Mouse (Mus musculus) gastrocnemius, adult 2 months (tissue): ENCODE measurements at regions not wholly inside any gene's neighbourhood (a gene's known extent, or its start where the extent isn't known, plus 50 kb on each side); places are given as distances from the start of the nearest gene placed in this dataset.

Source experiments
- DNase-seq: peaks from one replicate; pipeline ENCODE4 v3.0.0; 2022
- H3K27ac ChIP-seq: fragments of 200-600 bp; 2 replicates; pipeline ENCODE4 v1.8.1; 2022; ENCODE audit warnings: mild to moderate bottlenecking
- H3K4me3 ChIP-seq: fragments of 200-600 bp; 2 replicates; pipeline ENCODE4 v1.8.1; 2022; ENCODE audit warnings: mild to moderate bottlenecking, moderate library complexity
- CTCF ChIP-seq: fragments of 200-600 bp; IDR thresholded peaks from 2 replicates; pipeline ENCODE4 v1.8.1; 2022; ENCODE audit warnings: antibody characterized with exemption, mild to moderate bottlenecking, moderate library complexity
- intact Hi-C: fragments of 180-260 bp; cut with DNase I; formaldehyde crosslinking; loops from one replicate; pipeline ENCODE4 v1.15.1; 2025

DNA sequence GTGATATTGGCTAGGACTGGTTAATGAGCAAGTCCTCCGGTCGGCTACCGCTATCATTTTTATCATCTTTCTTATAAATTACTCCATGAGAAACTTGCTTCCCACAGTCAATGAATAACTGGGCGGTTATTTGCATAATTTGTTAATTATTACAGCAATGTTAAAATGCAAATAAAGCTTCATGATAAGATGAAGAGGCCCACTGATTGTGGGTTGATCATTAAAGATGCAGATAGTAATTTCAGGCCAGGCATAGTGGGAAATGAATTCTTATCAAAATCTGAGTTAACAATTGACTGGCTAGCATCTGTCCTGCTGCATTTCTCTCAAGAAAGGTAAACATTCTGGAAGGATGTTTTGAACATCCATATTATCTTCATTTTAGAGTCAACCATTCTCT, 303.4 kb upstream of the Lcorl start:
- Histone ChIP-seq H3K27ac (no peak overlapping the region), H3K4me3 (no peak overlapping the region)
- no peak for TF ChIP-seq CTCF
- intact Hi-C loops: no loop called here
- no peak for DNase-seq

DNA sequence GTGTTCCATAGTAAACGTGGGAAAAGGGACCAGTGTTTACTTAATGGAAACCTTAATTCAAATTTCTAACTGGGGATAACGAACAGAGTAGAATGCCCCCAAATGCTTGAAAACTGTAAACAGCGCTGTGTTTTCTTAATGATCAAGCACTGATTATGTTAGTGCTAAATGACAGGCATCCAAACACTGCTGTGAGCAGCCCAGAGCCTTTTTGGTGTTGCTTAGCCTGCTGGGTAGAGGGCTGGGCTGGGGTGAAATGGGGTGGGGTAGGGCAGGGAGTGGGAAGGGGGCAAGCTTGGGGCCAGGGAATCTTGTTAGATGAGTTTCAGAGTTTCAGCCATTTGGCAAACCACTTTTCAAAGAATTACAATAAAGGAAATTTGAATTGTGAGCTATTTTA, 294.6 kb upstream of the Lcorl start:
- intact Hi-C loops: no loop called here
- Histone ChIP-seq H3K27ac (no peak overlapping the region), H3K4me3 (no peak overlapping the region)
- DNase-seq: no peak
- TF ChIP-seq CTCF: no peak

DNA sequence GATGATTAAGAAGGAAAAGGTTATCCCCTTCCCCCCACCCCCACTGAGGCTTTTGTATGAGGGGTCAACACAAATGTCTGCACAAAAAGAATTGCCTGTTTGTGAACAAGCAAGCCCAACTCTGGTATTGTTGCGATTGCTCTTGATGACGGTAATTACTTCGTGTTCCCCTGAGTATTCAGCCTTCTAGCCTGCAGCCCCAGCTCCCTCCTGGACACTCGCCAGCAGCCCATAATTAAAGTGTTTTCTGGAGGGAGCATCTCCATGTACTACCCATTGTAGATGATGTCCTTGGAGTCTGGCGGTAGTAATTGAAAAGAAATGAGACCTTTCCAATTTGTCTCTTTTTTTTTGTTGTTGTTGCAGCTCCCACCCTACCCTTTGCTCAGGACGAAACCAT, 293.4 kb upstream of the Lcorl start:
- no peak overlapping the region for H3K27ac ChIP-seq
- no peak for DNase-seq
- no peak overlapping the region for H3K4me3 ChIP-seq
- intact Hi-C loops: no loop called here
- no peak for TF ChIP-seq CTCF

DNA sequence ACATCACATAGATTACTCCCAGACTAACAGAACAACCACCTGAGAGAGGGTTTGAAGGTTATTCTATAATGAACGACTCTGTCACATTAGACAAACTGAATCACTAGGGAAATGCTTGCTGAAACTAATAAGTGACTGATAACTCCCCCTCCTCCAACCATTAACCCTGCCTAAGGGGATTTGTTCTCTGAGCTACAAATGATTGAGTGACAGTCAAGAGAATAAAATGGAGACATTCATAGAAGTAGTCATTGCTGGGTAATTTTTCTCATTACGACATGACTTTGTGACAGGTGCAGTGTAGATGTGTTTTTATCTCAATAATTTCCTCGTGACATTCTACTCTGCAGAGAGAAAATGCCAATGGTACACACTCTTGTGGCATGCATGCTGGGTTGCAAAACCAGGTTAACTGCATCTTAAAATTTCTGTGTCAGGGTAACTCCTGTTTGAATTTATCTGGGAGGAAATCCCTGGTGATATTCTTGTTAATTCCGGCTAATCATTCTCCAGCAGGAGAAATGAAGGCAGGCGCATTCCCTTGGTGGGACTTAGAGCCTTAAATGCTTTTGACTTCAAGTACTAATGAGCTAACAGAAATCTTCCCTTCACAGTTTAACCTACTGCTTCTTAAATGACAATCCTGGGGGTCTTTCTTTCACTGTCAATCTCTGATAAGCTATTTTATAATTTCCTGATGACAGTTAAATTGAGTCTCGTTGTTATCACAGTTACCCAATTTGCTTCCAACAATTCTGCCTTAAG, 292.6 kb upstream of the Lcorl start:
- TF ChIP-seq CTCF: no peak
- intact Hi-C loops: no loop called here
- Histone ChIP-seq H3K27ac (no peak overlapping the region), H3K4me3 (no peak overlapping the region)
- DNase-seq: no peak

DNA sequence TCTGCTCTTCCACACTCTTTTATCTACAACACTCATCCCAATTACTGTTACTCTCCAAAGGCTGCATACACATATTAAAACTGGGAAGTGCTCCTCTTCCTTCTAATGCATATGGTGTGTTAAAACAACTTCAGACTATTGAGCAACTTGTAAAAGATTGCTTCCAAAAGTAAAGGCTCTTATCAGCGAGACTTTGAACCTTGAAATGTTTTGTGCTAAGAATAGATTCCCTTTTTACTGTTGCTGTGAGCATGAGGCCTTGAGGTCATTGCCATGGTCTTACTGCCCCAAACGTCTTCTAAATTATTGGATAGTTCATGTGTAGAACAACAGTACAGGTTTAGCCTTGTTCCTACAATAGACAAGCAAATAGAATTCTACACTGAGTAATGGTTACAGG, 281.6 kb upstream of the Lcorl start:
- no peak overlapping the region for H3K27ac ChIP-seq
- no peak for TF ChIP-seq CTCF
- intact Hi-C loops: no loop called here
- H3K4me3 ChIP-seq: no peak overlapping the region
- no peak for DNase-seq

DNA sequence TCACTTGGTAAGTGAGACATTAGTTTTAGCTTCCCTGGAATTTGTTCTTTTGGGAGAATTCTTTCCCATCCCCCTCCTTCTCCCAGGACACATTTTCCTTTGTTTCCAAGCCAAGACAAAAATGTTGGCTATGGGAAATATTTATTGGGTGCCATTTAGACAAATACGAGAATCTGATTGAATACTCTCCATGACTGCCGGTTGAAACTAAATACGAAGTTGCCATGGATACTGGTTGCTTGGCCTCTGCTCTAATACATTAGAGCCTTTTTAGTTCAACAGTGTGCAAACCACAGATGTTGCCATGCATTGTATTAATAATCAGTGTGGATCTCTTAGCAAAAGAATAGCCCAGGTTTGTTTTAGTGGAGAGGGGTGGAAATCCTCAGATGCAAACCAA, 280.3 kb upstream of the Lcorl start:
- Histone ChIP-seq H3K4me3 (no peak overlapping the region), H3K27ac (no peak overlapping the region)
- TF ChIP-seq CTCF: no peak
- intact Hi-C loops: no loop called here
- DNase-seq: no peak

DNA sequence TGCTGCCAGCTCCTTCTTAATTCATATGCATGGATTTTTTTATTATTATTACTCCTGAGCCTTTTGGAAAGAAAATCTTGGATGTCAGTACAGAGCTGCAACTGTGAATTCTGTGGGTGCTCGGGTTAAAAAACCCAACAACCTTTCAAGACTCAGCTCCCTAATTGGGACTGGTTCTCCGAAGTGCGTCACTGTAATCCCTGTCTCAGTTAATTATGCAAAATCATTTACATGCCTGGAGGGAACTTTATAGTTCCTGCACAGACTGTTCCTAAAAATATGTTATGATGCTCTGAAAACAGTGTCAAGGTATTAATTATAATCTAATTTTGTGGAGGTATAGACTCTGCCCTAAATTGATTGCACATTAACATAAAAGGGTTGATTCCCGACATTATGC, 250.6 kb upstream of the Lcorl start:
- no peak for TF ChIP-seq CTCF
- intact Hi-C loops: no loop called here
- no peak for DNase-seq
- Histone ChIP-seq H3K4me3 (no peak overlapping the region), H3K27ac (no peak overlapping the region)

DNA sequence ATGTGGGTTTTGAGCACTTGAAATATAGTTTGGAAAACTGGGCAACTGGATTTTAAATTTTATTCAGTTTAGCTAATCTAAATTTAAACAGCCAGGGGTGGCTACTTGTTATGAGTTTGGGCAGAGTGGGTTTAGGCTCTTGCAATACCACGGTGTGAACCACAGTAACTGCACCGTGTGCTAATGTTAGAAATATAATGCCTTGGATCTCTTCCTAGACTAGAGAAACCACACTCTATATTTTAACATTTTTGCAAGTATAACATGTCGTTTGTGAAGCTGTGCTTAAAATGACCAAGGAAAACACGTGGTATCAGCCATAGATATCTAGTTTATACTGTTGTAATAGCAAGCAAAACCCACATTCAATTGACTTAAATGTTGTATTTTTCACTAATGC, 245.9 kb upstream of the Lcorl start:
- DNase-seq: no peak
- no peak for TF ChIP-seq CTCF
- no peak overlapping the region for H3K4me3 ChIP-seq
- no peak overlapping the region for H3K27ac ChIP-seq
- intact Hi-C loops: no loop called here

DNA sequence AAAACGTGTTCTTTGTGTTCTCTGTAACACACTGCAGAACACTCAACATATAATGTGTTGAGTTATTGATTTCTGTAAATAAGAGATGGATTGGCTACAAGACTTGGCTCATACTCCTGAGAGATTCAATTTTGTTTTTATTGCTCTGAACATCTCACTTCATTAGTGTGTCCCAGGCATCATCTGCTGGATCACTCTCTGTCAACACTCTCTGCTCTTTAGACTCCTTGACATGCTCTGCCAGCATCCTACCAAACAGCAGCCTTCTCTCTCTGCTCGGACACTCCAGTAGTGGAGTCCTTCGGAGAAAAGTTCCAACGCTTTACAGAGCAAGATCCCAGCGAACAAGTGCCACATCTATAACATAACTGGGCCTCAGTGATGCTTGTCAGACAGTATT, 235.1 kb upstream of the Lcorl start:
- no peak overlapping the region for H3K4me3 ChIP-seq
- DNase-seq: no peak
- no peak overlapping the region for H3K27ac ChIP-seq
- intact Hi-C loops: no loop called here
- no peak for TF ChIP-seq CTCF

DNA sequence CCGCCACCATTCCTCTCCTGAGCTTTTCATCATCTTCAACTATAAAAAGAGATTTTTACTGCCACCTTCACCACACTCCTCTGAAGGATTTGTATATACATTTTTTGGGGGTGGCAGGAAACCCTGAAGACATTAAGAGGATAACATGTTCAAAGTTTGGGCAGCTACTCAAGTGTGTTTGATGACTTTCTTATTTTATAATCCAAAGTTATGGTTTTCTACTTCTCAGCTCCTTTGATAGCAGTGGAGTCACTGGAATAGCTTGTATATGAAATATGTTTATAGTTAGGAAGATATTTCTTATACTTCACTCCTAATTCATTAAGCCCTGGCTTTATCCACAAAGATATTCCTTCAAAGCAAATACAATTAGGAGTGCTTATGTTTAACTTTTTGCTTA, 229.5 kb upstream of the Lcorl start:
- intact Hi-C loops: no loop called here
- no peak for TF ChIP-seq CTCF
- no peak for DNase-seq
- no peak overlapping the region for H3K4me3 ChIP-seq
- H3K27ac ChIP-seq: no peak overlapping the region

DNA sequence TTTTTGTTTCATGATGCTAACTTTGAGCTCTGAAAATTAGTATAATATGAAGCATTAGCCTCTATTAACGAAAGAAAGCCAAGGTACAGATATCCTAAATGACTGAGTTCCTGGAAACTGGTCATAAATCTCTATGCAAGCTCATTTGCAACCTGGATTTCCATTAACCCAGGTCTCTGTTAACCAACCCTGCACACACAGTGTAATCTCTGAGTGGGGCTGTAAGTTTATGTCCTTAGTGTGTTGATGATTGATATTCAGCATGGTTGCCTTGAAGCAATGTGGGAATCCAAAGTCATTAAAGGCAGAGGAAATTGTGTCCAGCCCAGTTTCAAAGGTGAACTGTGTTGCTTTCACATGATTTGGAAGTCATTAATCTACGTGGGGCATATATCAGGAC, 225.9 kb upstream of the Lcorl start:
- H3K4me3 ChIP-seq: no peak overlapping the region
- intact Hi-C loops: no loop called here
- no peak overlapping the region for H3K27ac ChIP-seq
- no peak for TF ChIP-seq CTCF
- no peak for DNase-seq

DNA sequence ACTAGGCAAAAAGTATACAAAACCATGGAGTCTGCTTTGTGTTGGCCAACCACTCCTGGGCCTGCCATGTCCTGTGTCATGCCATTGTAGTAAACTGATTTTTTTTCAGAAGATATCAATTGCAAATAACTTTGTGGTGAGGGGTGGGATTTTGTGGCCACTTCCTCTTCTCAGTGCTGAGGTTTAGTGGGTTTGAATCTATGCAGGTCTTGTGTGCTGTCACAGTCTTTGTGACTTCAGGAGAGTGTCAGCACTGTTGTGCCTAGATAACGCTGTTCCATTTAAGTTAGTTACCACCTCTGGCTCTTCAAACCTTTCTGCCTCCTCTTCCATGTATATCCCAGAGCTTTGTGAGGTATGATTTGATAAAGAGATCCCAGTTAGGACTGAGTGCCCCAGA, 216.3 kb upstream of the Lcorl start:
- no peak for DNase-seq
- Histone ChIP-seq H3K4me3 (no peak overlapping the region), H3K27ac (no peak overlapping the region)
- no peak for TF ChIP-seq CTCF
- intact Hi-C loops: no loop called here

DNA sequence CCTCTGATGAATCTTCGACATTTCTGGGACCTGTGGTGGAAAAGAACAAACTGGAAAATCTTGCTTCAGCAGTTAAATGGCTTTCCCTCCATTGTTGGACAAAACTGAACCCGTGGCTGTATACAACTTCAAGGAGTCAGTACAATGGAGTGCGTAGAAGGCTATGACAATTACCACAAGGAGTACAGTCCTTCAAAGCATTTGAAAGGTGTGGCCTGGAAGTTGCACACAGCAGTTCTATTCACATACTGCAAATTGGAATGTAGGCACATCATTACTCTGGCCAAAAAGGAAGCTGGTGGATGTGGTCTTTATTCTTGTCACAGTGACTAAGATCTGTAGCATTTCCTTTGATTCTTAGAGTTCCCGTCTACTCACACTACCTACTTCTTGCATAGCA, 215.7 kb upstream of the Lcorl start:
- TF ChIP-seq CTCF: no peak
- Histone ChIP-seq H3K4me3 (no peak overlapping the region), H3K27ac (no peak overlapping the region)
- no peak for DNase-seq
- intact Hi-C loops: no loop called here

DNA sequence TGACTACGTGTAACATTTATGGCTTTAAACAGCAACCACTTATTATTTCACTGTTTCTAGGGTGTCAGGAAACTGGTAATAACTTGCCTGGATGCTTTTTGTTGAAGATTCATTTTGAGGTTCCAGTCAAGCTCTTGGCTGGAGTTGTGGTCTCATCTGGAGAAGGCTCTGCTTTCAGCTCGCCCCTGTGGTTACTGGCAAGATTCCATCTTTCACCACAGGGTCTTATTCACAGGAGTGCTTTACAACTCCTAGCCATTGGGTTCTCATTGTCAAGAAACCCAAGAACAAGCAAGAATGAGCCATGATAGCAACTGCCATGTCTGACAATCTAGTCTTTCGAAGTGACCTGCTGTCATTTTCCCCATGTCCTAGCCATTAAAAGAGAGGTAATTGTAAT, 202.5 kb upstream of the Lcorl start:
- Histone ChIP-seq H3K4me3 (no peak overlapping the region), H3K27ac (no peak overlapping the region)
- DNase-seq: no peak
- no peak for TF ChIP-seq CTCF
- intact Hi-C loops: no loop called here
